Comparison of ENCODE assay signal across 9 mouse cellular contexts in genomic region chr5:115156401-115156800, GRCm38 (mm10). TPM values are rescaled to one million over a fixed set of nuclear protein-coding genes. Genes with fewer than 3 reads are reported as not detected.
DNase-seq lines count a peak whose midpoint lies in the region; ATAC-seq and TF ChIP-seq lines count a peak whose summit lies in the region.
"Had no signal": no experiment of that assay in that cellular context is flagged by ENCODE, and none has a peak within 500 bp of the region (broad histone marks: within the 10 kb centered on the region; RNA-seq: fewer than 3 reads in every experiment).

No protein-coding gene starts in this region.

- no peak for TF ChIP-seq POLR2A in small intestine, adult 2 months (IDR thresholded peaks at IDR 0.05; ENCODE audit: low read depth, low read length)

- H3K27me3 ChIP-seq in embryonic facial prominence, embryonic 13.5 days = no peaks in the 10 kb centered on the region
- H3K27me3 ChIP-seq in limb, embryonic 10.5 days (ENCODE audit: low read depth, poor library complexity, severe bottlenecking) = no peaks in the 10 kb centered on the region
- no peaks in the 10 kb centered on the region for H3K27me3 ChIP-seq in small intestine, adult 2 months (ENCODE audit: control insufficient read depth, insufficient read depth, low read length)

- peak overlapping the region; percentile 34 for H3K4me3 ChIP-seq in left cerebral cortex, adult 2 months
- peak overlapping the region; percentile 85 for H3K4me3 ChIP-seq in embryonic facial prominence, embryonic 13.5 days
- peak overlapping the region; percentile 83 for H3K4me3 ChIP-seq in limb, embryonic 10.5 days
- H3K4me3 ChIP-seq in small intestine, adult 2 months (ENCODE audit: low read depth, low read length) = peak overlapping the region; percentile 27

- H3K9me3 ChIP-seq in embryonic facial prominence, embryonic 13.5 days = no peaks in the 10 kb centered on the region
- no peaks in the 10 kb centered on the region for H3K9me3 ChIP-seq in limb, embryonic 10.5 days (replicated peaks)

- DNase-seq in left cerebral cortex, adult 2 months (ENCODE audit: extremely low spot score in 1 of 2, low spot score in 2 of 2) = no peak
- no peak for DNase-seq in left cerebral cortex, adult 11 months (ENCODE audit: low spot score)
- DNase-seq in limb, embryonic 10.5 days (ENCODE audit: low spot score) = no peak
- DNase-seq in gastrocnemius, adult 18-20 months (ENCODE audit: low spot score) = no peak
- DNase-seq in frontal cortex, postnatal 10 days (ENCODE audit: low spot score in 2 of 2) = no peak
- DNase-seq in cerebellum, postnatal 36 days = no peak

- ATAC-seq in embryonic facial prominence, embryonic 13.5 days (ENCODE audit: insufficient number of reproducible peaks, insufficient read depth, low FRiP score, low TSS enrichment, low read depth) = no peak

- H3K9ac ChIP-seq in embryonic facial prominence, embryonic 13.5 days = peak overlapping the region; percentile 97

- H3K27ac ChIP-seq in left cerebral cortex, adult 2 months = no peak overlapping the region
- 0 out of 2 replicates have a peak overlapping the region, but pooled peaks have one; percentile 14 for H3K27ac ChIP-seq in embryonic facial prominence, embryonic 13.5 days
- H3K27ac ChIP-seq in limb, embryonic 10.5 days = peak overlapping the region; percentile 98; the same call in 1 of the 2 replicates
- peak overlapping the region; percentile 87 for H3K27ac ChIP-seq in small intestine, adult 2 months (ENCODE audit: insufficient read depth, low read depth, low read length)

- WGBS in embryonic facial prominence, embryonic 13.5 days = 52% methylated on average over 7 of the region's 7 CpGs
- 69% methylated on average over 7 of the region's 7 CpGs for WGBS in limb, embryonic 10.5 days
- WGBS in small intestine, adult 2 months = 10% methylated on average over 7 of the region's 7 CpGs

- intact Hi-C loops in left cerebral cortex, adult 2 months (cut with DNase I) = loop anchor here (2.0 kb wide), 2 partner anchors 22 to 32 kb away; partner anchors contain the start of gene Unc119b

- no peak for TF ChIP-seq CTCF in left cerebral cortex, adult 2 months (IDR thresholded peaks at IDR 0.05)
- no peak for TF ChIP-seq CTCF in small intestine, adult 2 months (IDR thresholded peaks at IDR 0.05; ENCODE audit: extremely low read depth, insufficient read length, insufficient replicate concordance, low read depth, low read length)

- H3K36me3 ChIP-seq in embryonic facial prominence, embryonic 13.5 days = 0 out of 2 replicates have a peak, but pooled peaks cover 7% of the 10 kb centered on the region
- peaks cover 39% of the 10 kb centered on the region for H3K36me3 ChIP-seq in limb, embryonic 10.5 days
- peaks cover 9% of the 10 kb centered on the region; the same call in 1 of the 2 replicates for H3K36me3 ChIP-seq in small intestine, adult 2 months (ENCODE audit: control insufficient read depth, insufficient read depth, low read length)

- peak overlapping the region; percentile 79 for H3K4me2 ChIP-seq in embryonic facial prominence, embryonic 13.5 days

- peaks cover 53% of the 10 kb centered on the region for H3K4me1 ChIP-seq in embryonic facial prominence, embryonic 13.5 days
- peaks cover 72% of the 10 kb centered on the region for H3K4me1 ChIP-seq in limb, embryonic 10.5 days
- H3K4me1 ChIP-seq in small intestine, adult 2 months (ENCODE audit: control insufficient read depth, insufficient read depth, insufficient read length, low read length) = peaks cover 31% of the 10 kb centered on the region

RNA-seq across cellular contexts. Expression of gene Mlec, which starts 1.6 kb away (rescaled TPM):
- total RNA-seq in left cerebral cortex, adult 2 months (2021) = 10 to 100 TPM; 87.8 to 89.8 TPM
- 73.4 and 79.0 TPM in 2 replicates for polyA plus RNA-seq in embryonic facial prominence, embryonic 13.5 days (2015; fragmentation: Nextera tagmentation; extraction: Ambion mirVana)
- polyA plus RNA-seq in limb, embryonic 10.5 days (2016; fragmentation: Nextera tagmentation; extraction: Ambion mirVana) = 92.0 and 94.3 TPM in 2 replicates
- 56.0 and 78.3 TPM in 2 replicates for polyA plus RNA-seq in small intestine, adult 2 months (2012; rRNA removed)
- total RNA-seq in gastrocnemius, adult 18-20 months (2021) = 100 to 1,000 TPM; 149 to 158 TPM

RNA-seq across cellular contexts. Expression of gene Unc119b, which starts 21.6 kb away (rescaled TPM):
- total RNA-seq in left cerebral cortex, adult 2 months (2021) = 10 to 100 TPM; 25.2 to 31.0 TPM
- 43.5 and 44.4 TPM in 2 replicates for polyA plus RNA-seq in embryonic facial prominence, embryonic 13.5 days (2015; fragmentation: Nextera tagmentation; extraction: Ambion mirVana)
- polyA plus RNA-seq in limb, embryonic 10.5 days (2016; fragmentation: Nextera tagmentation; extraction: Ambion mirVana) = 77.0 and 78.3 TPM in 2 replicates
- 16.9 and 26.5 TPM in 2 replicates for polyA plus RNA-seq in small intestine, adult 2 months (2012; rRNA removed)
- total RNA-seq in gastrocnemius, adult 18-20 months (2021) = 10 to 100 TPM; 11.1 to 12.4 TPM

RNA-seq across cellular contexts. Expression of gene Acads, which starts 37.3 kb away (rescaled TPM):
- 1 to 10 TPM; 6.5 to 7.2 TPM for total RNA-seq in left cerebral cortex, adult 2 months (2021)
- 48.2 and 52.5 TPM in 2 replicates for polyA plus RNA-seq in embryonic facial prominence, embryonic 13.5 days (2015; fragmentation: Nextera tagmentation; extraction: Ambion mirVana)
- 91.6 and 91.9 TPM in 2 replicates for polyA plus RNA-seq in limb, embryonic 10.5 days (2016; fragmentation: Nextera tagmentation; extraction: Ambion mirVana)
- polyA plus RNA-seq in small intestine, adult 2 months (2012; rRNA removed) = 63.3 and 95.9 TPM in 2 replicates
- total RNA-seq in gastrocnemius, adult 18-20 months (2021) = 10 to 100 TPM; 74.2 to 75.3 TPM

RNA-seq across cellular contexts. Expression of gene Cabp1, which starts 37.8 kb away (rescaled TPM):
- total RNA-seq in left cerebral cortex, adult 2 months (2021) = 100 to 1,000 TPM; 319 to 335 TPM
- polyA plus RNA-seq in embryonic facial prominence, embryonic 13.5 days (2015; fragmentation: Nextera tagmentation; extraction: Ambion mirVana) = 1.3 and 2.0 TPM in 2 replicates
- polyA plus RNA-seq in limb, embryonic 10.5 days (2016; fragmentation: Nextera tagmentation; extraction: Ambion mirVana) = 1.9 and 2.6 TPM in 2 replicates
- 0.89 and 1.0 TPM in 2 replicates for polyA plus RNA-seq in small intestine, adult 2 months (2012; rRNA removed)
- total RNA-seq in gastrocnemius, adult 18-20 months (2021) = 1 to 10 TPM in 1 of 2 experiments, under 1 TPM in 1; 0.50 to 1.2 TPM

RNA-seq across cellular contexts. Expression of gene Gm10401, which starts 58.3 kb away (rescaled TPM):
- total RNA-seq in left cerebral cortex, adult 2 months (2021) = not detected
- polyA plus RNA-seq in embryonic facial prominence, embryonic 13.5 days (2015; fragmentation: Nextera tagmentation; extraction: Ambion mirVana) = 44.5 TPM in 2 replicates
- polyA plus RNA-seq in limb, embryonic 10.5 days (2016; fragmentation: Nextera tagmentation; extraction: Ambion mirVana) = 24.9 and 26.2 TPM in 2 replicates
- not detected in 2 replicates for polyA plus RNA-seq in small intestine, adult 2 months (2012; rRNA removed)
- not detected for total RNA-seq in gastrocnemius, adult 18-20 months (2021)
- polyA plus RNA-seq: brain, embryonic 14.5 days had no signal

Comparison
In these comparisons a context has a peak if more than half of its experiments do, and no peak if none do; other contexts are left out.
1. H3K4me3 ChIP-seq: peak in every context shown above with its lines; median percentile 85 in embryonic facial prominence, embryonic 13.5 days; 83 in limb, embryonic 10.5 days; 34 in left cerebral cortex, adult 2 months; 27 in small intestine, adult 2 months.